Mouse (Mus musculus): ENCODE measurements at regions not wholly inside any gene's neighbourhood (a gene's known extent, or its start where the extent isn't known, plus 50 kb on each side); places are given as distances from the start of the nearest gene placed in this dataset.

DNA sequence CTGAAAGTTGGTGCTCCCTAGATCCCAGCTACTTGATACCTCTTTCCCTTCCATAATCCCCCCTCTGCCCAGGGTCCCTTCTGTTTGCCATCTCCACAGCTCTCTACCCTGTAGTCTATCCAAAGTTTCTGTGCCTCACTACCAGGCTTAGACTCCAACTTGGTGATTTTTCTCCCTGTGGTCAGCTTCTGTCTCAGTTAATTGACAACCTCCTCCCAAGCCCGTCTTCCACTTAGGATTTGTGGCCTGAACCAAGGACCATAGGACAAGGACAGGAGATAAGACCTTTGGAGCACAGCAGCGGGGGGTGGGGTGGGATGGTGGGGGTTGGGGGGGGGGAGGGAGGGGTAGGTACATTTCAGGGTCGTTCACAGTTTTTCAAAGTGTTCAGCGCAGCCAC is 371.3 kb downstream of the Eipr1 start:
- H3K4me3 ChIP-seq (ENCODE audit: low read depth, low read length): no peak overlapping the region
- DNase-seq (ENCODE audit: low spot score): no peak
- ATAC-seq (replicated peaks; ENCODE audit: low FRiP score): no peak
- no peaks in the 10 kb centered on the region for H3K27me3 ChIP-seq (ENCODE audit: control insufficient read depth, insufficient read depth, low read length)
- 83% methylated on average over 4 of the region's 4 CpGs for WGBS
- no peaks in the 10 kb centered on the region for H3K36me3 ChIP-seq (ENCODE audit: control insufficient read depth, insufficient read depth, low read length)
- no peak overlapping the region for H3K9ac ChIP-seq (ENCODE audit: low read length)
- H3K27ac ChIP-seq (ENCODE audit: low read depth, low read length): no peak overlapping the region
- H3K4me2 ChIP-seq (ENCODE audit: low read depth, low read length, severe bottlenecking): no peak overlapping the region
- no peaks in the 10 kb centered on the region for H3K9me3 ChIP-seq (ENCODE audit: control insufficient read depth, low read length)
- H3K4me1 ChIP-seq (replicated peaks; ENCODE audit: control insufficient read depth, insufficient read depth, low read length): 0 out of 2 replicates have a peak, but pooled peaks cover 3% of the 10 kb centered on the region

DNA sequence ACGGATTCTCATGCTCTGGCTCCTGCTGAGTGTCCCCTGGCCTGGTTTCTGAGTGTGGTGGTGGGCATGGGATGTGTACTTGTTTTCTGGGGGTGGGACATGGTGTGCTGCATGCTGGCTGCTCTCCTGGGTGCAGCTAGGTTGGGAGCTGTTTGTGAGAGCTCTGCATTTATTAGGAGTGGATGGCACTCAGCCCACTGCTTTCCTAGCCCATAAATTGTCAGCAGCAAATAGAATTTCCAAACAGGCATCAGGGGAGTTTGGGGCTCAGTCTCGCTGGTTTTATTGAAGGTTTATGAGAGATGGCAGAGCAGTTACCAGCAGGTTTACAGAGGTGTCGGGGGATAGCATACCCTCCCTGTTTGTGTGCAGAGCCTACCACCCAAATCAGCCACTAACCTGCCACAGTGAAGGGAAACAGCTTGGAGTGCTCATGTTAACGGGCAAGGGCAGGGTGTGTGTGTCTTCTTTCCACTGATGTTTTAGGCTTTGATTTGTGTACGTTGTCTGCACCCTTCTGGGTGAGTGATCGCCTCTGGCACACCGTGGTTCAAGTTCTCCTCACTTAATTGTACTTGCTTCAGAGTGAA is 372.6 kb downstream of the Eipr1 start:
- H3K27me3 ChIP-seq (ENCODE audit: control insufficient read depth, insufficient read depth, low read length): no peaks in the 10 kb centered on the region
- H3K36me3 ChIP-seq (ENCODE audit: control insufficient read depth, insufficient read depth, low read length): no peaks in the 10 kb centered on the region
- 0 out of 2 replicates have a peak, but pooled peaks cover 3% of the 10 kb centered on the region for H3K4me1 ChIP-seq (replicated peaks; ENCODE audit: control insufficient read depth, insufficient read depth, low read length)
- no peak overlapping the region for H3K27ac ChIP-seq (ENCODE audit: low read depth, low read length)
- no peak overlapping the region for H3K4me3 ChIP-seq (ENCODE audit: low read depth, low read length)
- no peak for ATAC-seq (replicated peaks; ENCODE audit: low FRiP score)
- H3K9ac ChIP-seq (ENCODE audit: low read length): no peak overlapping the region
- H3K4me2 ChIP-seq (ENCODE audit: low read depth, low read length, severe bottlenecking): no peak overlapping the region
- H3K9me3 ChIP-seq (ENCODE audit: control insufficient read depth, low read length): no peaks in the 10 kb centered on the region
- WGBS: 81% methylated on average over 7 of the region's 7 CpGs
- no peak for DNase-seq (ENCODE audit: low spot score)

DNA sequence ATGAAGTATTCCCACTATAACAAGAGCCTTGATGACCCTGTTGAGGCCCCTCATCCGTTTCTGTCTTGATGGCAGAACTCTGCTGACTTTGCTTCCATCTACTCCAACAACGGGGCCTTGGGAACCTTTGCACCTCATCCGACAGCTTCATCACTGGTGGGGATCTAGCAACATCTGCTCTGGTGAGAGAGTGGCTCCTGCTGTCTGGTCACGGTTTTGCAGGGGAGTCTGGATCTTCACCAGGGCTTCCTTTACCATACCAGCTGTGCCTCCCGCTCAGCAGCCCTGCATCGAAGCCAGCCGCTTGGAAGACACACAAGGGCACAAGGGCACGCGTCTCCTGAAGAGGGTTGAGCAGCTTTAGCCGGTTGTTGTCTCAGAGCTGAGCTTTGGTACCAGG is 377.2 kb downstream of the Eipr1 start:
- Histone ChIP-seq H3K36me3 (ENCODE audit: control insufficient read depth, insufficient read depth, low read length) (no peaks in the 10 kb centered on the region), H3K27me3 (ENCODE audit: control insufficient read depth, insufficient read depth, low read length) (no peaks in the 10 kb centered on the region), H3K27ac (ENCODE audit: low read depth, low read length) (no peak overlapping the region), H3K4me1 (replicated peaks; ENCODE audit: control insufficient read depth, insufficient read depth, low read length) (no peaks in the 10 kb centered on the region), H3K9ac (ENCODE audit: low read length) (no peak overlapping the region), H3K9me3 (ENCODE audit: control insufficient read depth, low read length) (no peaks in the 10 kb centered on the region), H3K4me2 (ENCODE audit: low read depth, low read length, severe bottlenecking) (no peak overlapping the region), H3K4me3 (ENCODE audit: low read depth, low read length) (no peak overlapping the region)
- no peak for ATAC-seq (replicated peaks; ENCODE audit: low FRiP score)
- no peak for DNase-seq (ENCODE audit: low spot score)
- WGBS: 62% methylated on average over 10 of the region's 10 CpGs

- H3K4me2 ChIP-seq (ENCODE audit: low read depth, low read length, severe bottlenecking): no peak overlapping the region
- no peaks in the 10 kb centered on the region for H3K9me3 ChIP-seq (ENCODE audit: control insufficient read depth, low read length)
- WGBS: 73% methylated on average over 4 of the region's 4 CpGs
- H3K27ac ChIP-seq (ENCODE audit: low read depth, low read length): no peak overlapping the region
- ATAC-seq (replicated peaks; ENCODE audit: low FRiP score): no peak
- DNase-seq (ENCODE audit: low spot score): no peak
- no peaks in the 10 kb centered on the region for H3K4me1 ChIP-seq (replicated peaks; ENCODE audit: control insufficient read depth, insufficient read depth, low read length)
- H3K36me3 ChIP-seq (ENCODE audit: control insufficient read depth, insufficient read depth, low read length): no peaks in the 10 kb centered on the region
- no peak overlapping the region for H3K9ac ChIP-seq (ENCODE audit: low read length)
- H3K4me3 ChIP-seq (ENCODE audit: low read depth, low read length): no peak overlapping the region
- H3K27me3 ChIP-seq (ENCODE audit: control insufficient read depth, insufficient read depth, low read length): no peaks in the 10 kb centered on the region
These were observed 377.7 kb downstream of the Eipr1 start for GRCm38 (mm10) chr12:29129331-29129730.

- Histone ChIP-seq H3K27ac (ENCODE audit: low read depth, low read length) (no peak overlapping the region), H3K9ac (ENCODE audit: low read length) (no peak overlapping the region), H3K27me3 (ENCODE audit: control insufficient read depth, insufficient read depth, low read length) (no peaks in the 10 kb centered on the region), H3K36me3 (ENCODE audit: control insufficient read depth, insufficient read depth, low read length) (no peaks in the 10 kb centered on the region), H3K4me2 (ENCODE audit: low read depth, low read length, severe bottlenecking) (no peak overlapping the region), H3K4me3 (ENCODE audit: low read depth, low read length) (no peak overlapping the region), H3K4me1 (replicated peaks; ENCODE audit: control insufficient read depth, insufficient read depth, low read length) (no peaks in the 10 kb centered on the region), H3K9me3 (ENCODE audit: control insufficient read depth, low read length) (no peaks in the 10 kb centered on the region)
- WGBS: 84% methylated on average over 2 of the region's 2 CpGs
- no peak for DNase-seq (ENCODE audit: low spot score)
- no peak for ATAC-seq (replicated peaks; ENCODE audit: low FRiP score)
These were observed 382.7 kb downstream of the Eipr1 start for GRCm38 (mm10) chr12:29134326-29134725.

DNA sequence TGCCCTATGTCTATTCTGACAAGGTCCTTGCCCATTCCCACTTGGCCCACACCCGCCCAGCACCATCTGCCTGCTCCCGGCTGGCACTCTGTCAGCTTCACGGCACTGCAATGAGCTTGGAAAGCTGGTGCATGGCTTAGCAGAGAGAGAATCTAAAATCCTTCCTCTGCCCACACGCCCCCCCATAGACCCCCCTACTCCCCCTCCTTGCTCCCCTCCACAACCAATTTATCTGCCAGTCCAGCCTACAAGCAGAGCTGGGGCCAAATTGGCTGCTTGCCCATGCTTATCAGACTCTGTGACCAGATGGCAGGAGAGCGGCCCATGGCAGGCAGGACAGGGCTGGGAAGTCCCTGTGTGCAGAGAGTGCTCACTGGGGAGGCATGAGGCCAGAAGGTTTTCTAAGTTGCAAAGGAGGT is 385.3 kb downstream of the Eipr1 start:
- Histone ChIP-seq H3K36me3 (ENCODE audit: control insufficient read depth, insufficient read depth, low read length) (no peaks in the 10 kb centered on the region), H3K9me3 (ENCODE audit: control insufficient read depth, low read length) (no peaks in the 10 kb centered on the region), H3K27ac (ENCODE audit: low read depth, low read length) (no peak overlapping the region), H3K9ac (ENCODE audit: low read length) (no peak overlapping the region), H3K4me1 (replicated peaks; ENCODE audit: control insufficient read depth, insufficient read depth, low read length) (no peaks in the 10 kb centered on the region), H3K4me2 (ENCODE audit: low read depth, low read length, severe bottlenecking) (no peak overlapping the region), H3K27me3 (ENCODE audit: control insufficient read depth, insufficient read depth, low read length) (no peaks in the 10 kb centered on the region), H3K4me3 (ENCODE audit: low read depth, low read length) (no peak overlapping the region)
- DNase-seq (ENCODE audit: low spot score) (no peak), ATAC-seq (replicated peaks; ENCODE audit: low FRiP score) (0 out of 2 replicates have a peak, but pooled peaks have one; percentile 27)
- 71% methylated on average over 5 of the region's 5 CpGs for WGBS

- H3K36me3 ChIP-seq (ENCODE audit: control insufficient read depth, insufficient read depth, low read length): no peaks in the 10 kb centered on the region
- H3K4me1 ChIP-seq (replicated peaks; ENCODE audit: control insufficient read depth, insufficient read depth, low read length): no peaks in the 10 kb centered on the region
- H3K4me2 ChIP-seq (ENCODE audit: low read depth, low read length, severe bottlenecking): no peak overlapping the region
- no peak overlapping the region for H3K4me3 ChIP-seq (ENCODE audit: low read depth, low read length)
- no peak overlapping the region for H3K9ac ChIP-seq (ENCODE audit: low read length)
- 83% methylated on average over 8 of the region's 8 CpGs for WGBS
- ATAC-seq (replicated peaks; ENCODE audit: low FRiP score) (no peak), DNase-seq (ENCODE audit: low spot score) (no peak)
- no peaks in the 10 kb centered on the region for H3K9me3 ChIP-seq (ENCODE audit: control insufficient read depth, low read length)
- no peak overlapping the region for H3K27ac ChIP-seq (ENCODE audit: low read depth, low read length)
- no peaks in the 10 kb centered on the region for H3K27me3 ChIP-seq (ENCODE audit: control insufficient read depth, insufficient read depth, low read length)
These were observed 385.9 kb downstream of the Eipr1 start for GRCm38 (mm10) chr12:29137455-29137854.

GRCm38 (mm10) chr12:29140576-29140975 is 387.6 kb upstream of the Myt1l start:
- Histone ChIP-seq H3K27ac (ENCODE audit: low read depth, low read length) (no peak overlapping the region), H3K9ac (ENCODE audit: low read length) (no peak overlapping the region), H3K36me3 (ENCODE audit: control insufficient read depth, insufficient read depth, low read length) (no peaks in the 10 kb centered on the region), H3K27me3 (ENCODE audit: control insufficient read depth, insufficient read depth, low read length) (no peaks in the 10 kb centered on the region), H3K4me3 (ENCODE audit: low read depth, low read length) (no peak overlapping the region), H3K4me2 (ENCODE audit: low read depth, low read length, severe bottlenecking) (no peak overlapping the region), H3K9me3 (ENCODE audit: control insufficient read depth, low read length) (no peaks in the 10 kb centered on the region), H3K4me1 (replicated peaks; ENCODE audit: control insufficient read depth, insufficient read depth, low read length) (no peaks in the 10 kb centered on the region)
- WGBS: 52% methylated on average over 3 of the region's 3 CpGs
- DNase-seq (ENCODE audit: low spot score) (peak; percentile 38), ATAC-seq (replicated peaks; ENCODE audit: low FRiP score) (no peak)

GRCm38 (mm10) chr12:29141132-29141531 is 387.1 kb upstream of the Myt1l start:
- no peaks in the 10 kb centered on the region for H3K9me3 ChIP-seq (ENCODE audit: control insufficient read depth, low read length)
- H3K27ac ChIP-seq (ENCODE audit: low read depth, low read length): no peak overlapping the region
- no peaks in the 10 kb centered on the region for H3K4me1 ChIP-seq (replicated peaks; ENCODE audit: control insufficient read depth, insufficient read depth, low read length)
- ATAC-seq (replicated peaks; ENCODE audit: low FRiP score) (no peak), DNase-seq (ENCODE audit: low spot score) (peak; percentile 47)
- H3K4me2 ChIP-seq (ENCODE audit: low read depth, low read length, severe bottlenecking): no peak overlapping the region
- peak overlapping the region; percentile 16; the same call in 1 of the 2 replicates for H3K9ac ChIP-seq (ENCODE audit: low read length)
- no peaks in the 10 kb centered on the region for H3K36me3 ChIP-seq (ENCODE audit: control insufficient read depth, insufficient read depth, low read length)
- WGBS: 73% methylated on average over 13 of the region's 13 CpGs
- H3K4me3 ChIP-seq (ENCODE audit: low read depth, low read length): no peak overlapping the region
- H3K27me3 ChIP-seq (ENCODE audit: control insufficient read depth, insufficient read depth, low read length): no peaks in the 10 kb centered on the region
